Comparison of ENCODE assay signal across 24 mouse cellular contexts in genomic region chr9:121630627-121631026, GRCm38 (mm10). TPM values are rescaled to one million over a fixed set of nuclear protein-coding genes. Genes with fewer than 3 reads are reported as not detected.
A peak's percentile ranks its signal among the peaks of the same experiment; 100 is the strongest.
DNase-seq lines count a peak whose midpoint lies in the region; ATAC-seq and TF ChIP-seq lines count a peak whose summit lies in the region.
"Had no signal": no experiment of that assay in that cellular context is flagged by ENCODE, and none has a peak within 500 bp of the region (broad histone marks: within the 10 kb centered on the region; RNA-seq: fewer than 3 reads in every experiment).

No protein-coding gene starts in this region.

- TF ChIP-seq CTCF in brain, embryonic 14.5 days (IDR thresholded peaks at IDR 0.05; ENCODE audit: borderline replicate concordance, extremely low read depth, insufficient read depth, insufficient read length), result no peak

- DNase-seq in frontal cortex, postnatal 25 days (ENCODE audit: low spot score in 2 of 2), result no peak
- peak; percentile 10 for DNase-seq in brain, embryonic 14.5 days (ENCODE audit: low read depth)
- peak; percentile 14 for DNase-seq in brain, embryonic 18.5 days (ENCODE audit: low read depth, low spot score)
- no peak for DNase-seq in spleen, postnatal 36 days (ENCODE audit: low spot score in 2 of 2)
- no peak for DNase-seq in heart, postnatal 25 days (ENCODE audit: low spot score)
- DNase-seq: adrenal gland, adult 2 months; adrenal gland, postnatal 10 days; adrenal gland, postnatal 25 days; cerebellum, adult 11 months; cerebellum, adult 18-20 months; cerebellum, adult 8-10 months; cerebellum, adult 9-11 months; cerebellum, postnatal 14 days; cerebellum, postnatal 36 days; embryo, embryonic 11 days had no signal

- TF ChIP-seq POLR2A in brain, embryonic 14.5 days (IDR thresholded peaks at IDR 0.05; ENCODE audit: borderline replicate concordance, extremely low read depth, insufficient read depth, insufficient read length, poor library complexity, severe bottlenecking), result no peak

- intact Hi-C loops in heart, postnatal 25 days (cut with DNase I), result no loop called here

- ATAC-seq in frontal cortex, adult (ENCODE audit: low TSS enrichment), result peak; percentile 74
- ATAC-seq: forebrain, embryonic 15.5 days had no signal

RNA-seq across cellular contexts. Expression of gene Lyzl4, which starts 11.3 kb away (rescaled TPM):
- polyA plus RNA-seq in brain, embryonic 14.5 days (2012; rRNA removed), result not detected in 2 replicates
- total RNA-seq in heart, postnatal 25 days (2021), result not detected
- total RNA-seq: adrenal gland, adult 2 months; adrenal gland, postnatal 25 days; common myeloid progenitor, adult 5-6 weeks; MEL had no signal
- polyA plus RNA-seq: C2C12; embryonic facial prominence, embryonic 11.5 days; erythroblast, embryonic 14.5 days; forebrain, embryonic 10.5 days; forebrain, embryonic 12.5 days; forebrain, embryonic 15.5 days had no signal

RNA-seq across cellular contexts. Expression of gene Vipr1, which starts 11.9 kb away (rescaled TPM):
- polyA plus RNA-seq in brain, embryonic 14.5 days (2012; rRNA removed), result 0.38 and 0.63 TPM in 2 replicates
- total RNA-seq in heart, postnatal 25 days (2021), result 1 to 10 TPM; 1.4 to 2.1 TPM
- total RNA-seq: MEL had no signal
- polyA plus RNA-seq: erythroblast, embryonic 14.5 days had no signal

Comparison
In these comparisons a context has a peak if more than half of its experiments do, and no peak if none do; other contexts are left out.
1. DNase-seq: peak in brain, embryonic 14.5 days (single experiment) and brain, embryonic 18.5 days (single experiment); none in frontal cortex, postnatal 25 days (0 of 2), spleen, postnatal 36 days (0 of 2) and heart, postnatal 25 days (single experiment).